Mouse (Mus musculus) neural tube, embryonic 14.5 days (tissue): ENCODE measurements around the gene Litaf. TPM values are rescaled to one million over a fixed set of nuclear protein-coding genes. Genes with fewer than 3 reads are reported as not detected.
"Not testable (repeated sequence)": the region's sequence is repeated elsewhere in the genome, so short reads cannot be mapped to it uniquely, and the experiment has no call there.

Experiments
- ATAC-seq: fragments of 200-750 bp; cut with Nextera tagmentation; 2 replicates; pipeline ENCODE4 v1.8.0; 2017; ENCODE audit warnings: low read depth, mild to moderate bottlenecking, moderate TSS enrichment, moderate library complexity
- H3K27ac ChIP-seq: fragments of 300-500 bp; sonication (generic); 2 replicates; pipeline ENCODE4 v1.5.1; 2014; ENCODE audit warnings: low read depth, mild to moderate bottlenecking, control low read depth, low read length, moderate library complexity, mixed read lengths
- H3K27me3 ChIP-seq: fragments of 300-500 bp; sonication (generic); 2 replicates; pipeline ENCODE4 v1.6.1; 2014; ENCODE audit warnings: low read length; ENCODE audit not compliant: control insufficient read depth, insufficient read depth
- H3K36me3 ChIP-seq: fragments of 300-500 bp; sonication (generic); 2 replicates; pipeline ENCODE4 v1.6.1; 2014; ENCODE audit warnings: low read length, mixed read lengths; ENCODE audit not compliant: control insufficient read depth, insufficient read depth
- H3K4me1 ChIP-seq: fragments of 300-500 bp; sonication (generic); 2 replicates; pipeline ENCODE4 v1.6.1; 2014; ENCODE audit warnings: low read length; ENCODE audit not compliant: control insufficient read depth, insufficient read depth
- H3K4me2 ChIP-seq: fragments of 300-500 bp; sonication (generic); 2 replicates; pipeline ENCODE4 v1.6.1; 2014; ENCODE audit warnings: mild to moderate bottlenecking, low read depth, low read length, control low read depth
- H3K4me3 ChIP-seq: fragments of 300-500 bp; sonication (generic); 2 replicates; pipeline ENCODE4 v1.5.1; 2014; ENCODE audit warnings: low read depth, low read length, control low read depth, mixed read lengths
- H3K9ac ChIP-seq: fragments of 300-500 bp; sonication (generic); replicated peaks from 2 replicates; pipeline ENCODE4 v1.6.1; 2014; ENCODE audit warnings: low read depth, mild to moderate bottlenecking, control low read depth, low read length, mixed read lengths
- H3K9me3 ChIP-seq: fragments of 300-500 bp; sonication (generic); 2 replicates; pipeline ENCODE4 v1.6.1; 2016; ENCODE audit warnings: low read length; ENCODE audit not compliant: control insufficient read depth
- WGBS: fragments of 180-500 bp; shearing (Covaris S2); extraction: QIAGEN DNeasy Blood & Tissue Kit; methylation state at CpG from one replicate; pipeline ENCODE4 v1.1.7; 2014; 5-methylcytosine and 5-hydroxymethylcytosine counted together
- polyA plus RNA-seq: library from polyadenylated mRNA; unstranded; fragments of >200 nt; fragmentation: Nextera tagmentation; extraction: Ambion mirVana; gene quantifications from 2 replicates; pipeline ENCODE4 v1.2.1, GENCODE M21; 2014

Gene Litaf
- polyA plus RNA-seq, 1 experiment from 2014 or later, result 20.4 TPM

DNA sequence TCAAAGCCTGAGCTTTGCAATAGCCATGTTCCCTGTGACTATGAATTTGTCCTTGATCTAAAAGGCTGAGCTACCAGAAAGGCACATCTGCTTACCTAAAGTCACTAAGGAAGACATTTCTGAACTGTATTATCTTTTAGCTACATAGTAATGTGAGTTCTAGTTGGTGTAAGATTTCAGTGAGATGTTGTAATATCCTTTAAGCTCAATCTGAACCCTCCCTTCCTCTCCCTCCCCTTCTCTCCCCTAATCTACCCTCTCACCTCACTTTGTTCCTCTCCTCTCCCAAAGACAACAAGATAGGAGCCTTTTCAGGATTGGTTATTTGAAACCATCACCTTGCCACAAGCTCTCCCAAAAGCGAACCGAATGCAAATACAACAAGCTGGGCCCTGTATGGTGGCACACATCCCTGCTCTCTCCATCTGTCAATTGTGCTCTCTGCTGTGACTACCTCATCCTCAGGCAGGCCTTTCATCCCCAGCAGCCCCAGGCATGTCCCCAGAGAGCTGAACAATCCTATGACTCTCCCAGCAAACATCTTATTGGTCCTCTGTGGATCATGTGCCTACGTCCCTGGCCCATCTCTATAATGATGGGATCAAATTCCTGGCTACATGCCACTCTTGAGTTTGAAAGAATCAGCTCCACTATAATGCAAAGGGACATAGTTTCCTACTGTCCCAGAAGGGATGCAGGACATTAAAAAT, 44.4 kb downstream of the Litaf start:
- H3K4me3 ChIP-seq, result no peak overlapping the region
- H3K4me2 ChIP-seq, result no peak overlapping the region
- no peaks in the 10 kb centered on the region for H3K4me1 ChIP-seq
- no peaks in the 10 kb centered on the region for H3K9me3 ChIP-seq
- peak; percentile 78 for ATAC-seq
- no peak overlapping the region for H3K27ac ChIP-seq
- H3K9ac ChIP-seq, result no peak overlapping the region
- 57% methylated on average over 3 of the region's 3 CpGs for WGBS
- H3K27me3 ChIP-seq, result no peaks in the 10 kb centered on the region
- H3K36me3 ChIP-seq, result no peaks in the 10 kb centered on the region

DNA sequence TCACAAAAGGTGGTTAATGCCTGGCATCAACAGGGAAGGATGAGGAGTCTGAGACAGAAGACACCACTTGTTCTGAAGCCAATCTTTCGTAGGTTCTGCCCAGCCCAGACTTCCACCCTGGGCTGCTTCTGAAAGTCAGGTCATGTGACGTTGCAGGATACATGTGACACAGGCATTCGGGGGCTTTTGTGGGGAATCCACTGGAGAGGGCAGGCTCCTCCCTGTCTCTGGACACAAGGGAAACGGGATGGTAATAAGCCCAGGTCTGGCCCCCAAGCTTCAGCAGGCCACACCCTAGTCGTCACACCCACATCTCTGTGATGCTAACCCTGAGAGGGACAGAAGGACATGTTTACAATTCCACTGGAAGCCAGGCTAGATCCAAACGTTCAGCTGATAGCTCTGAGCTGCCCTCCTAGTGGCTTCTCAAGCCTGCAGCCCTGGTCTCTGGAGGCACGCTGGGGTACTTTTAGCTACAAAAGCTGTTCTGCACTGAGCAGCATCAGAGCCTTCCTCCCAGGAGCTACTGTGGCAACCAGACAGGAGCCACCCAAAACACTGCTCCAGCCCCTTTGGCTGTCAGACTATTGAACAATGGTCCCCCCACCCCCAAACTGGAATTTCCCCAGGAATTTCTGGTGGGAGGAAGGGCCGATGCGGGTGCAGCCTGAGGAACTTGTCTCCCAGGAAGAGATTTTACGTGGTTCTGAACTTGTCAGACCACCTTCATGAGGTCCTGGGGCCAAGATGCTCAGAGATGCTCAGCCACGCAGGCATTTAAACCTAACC, 48.0 kb downstream of the Litaf start:
- Histone ChIP-seq H3K4me2 (no peak overlapping the region), H3K27ac (no peak overlapping the region), H3K36me3 (no peaks in the 10 kb centered on the region), H3K4me3 (no peak overlapping the region), H3K4me1 (no peaks in the 10 kb centered on the region), H3K9me3 (no peaks in the 10 kb centered on the region), H3K9ac (no peak overlapping the region), H3K27me3 (no peaks in the 10 kb centered on the region)
- 64% methylated on average over 11 of the region's 11 CpGs for WGBS
- ATAC-seq, result no peak

DNA sequence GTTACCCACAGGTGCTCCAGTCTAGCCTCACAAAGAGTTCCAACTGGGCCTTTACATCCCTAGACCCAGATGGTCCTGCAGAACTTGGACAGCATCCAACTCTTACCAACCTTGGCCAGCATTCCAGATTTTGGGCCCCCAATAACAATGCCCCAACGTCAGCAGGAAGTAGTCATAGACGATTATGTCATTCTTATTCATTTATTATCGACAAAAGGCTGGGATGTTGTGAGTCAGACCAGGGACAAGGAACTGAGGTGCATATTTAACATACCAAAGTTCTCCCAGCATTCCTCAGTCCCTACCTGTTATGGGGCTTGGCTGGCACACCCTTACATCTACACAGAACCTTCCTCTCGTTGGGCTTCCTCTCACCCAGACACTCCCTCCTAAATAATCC, 49.6 kb downstream of the Litaf start:
- Histone ChIP-seq H3K27me3 (no peaks in the 10 kb centered on the region), H3K4me3 (no peak overlapping the region), H3K9ac (no peak overlapping the region), H3K4me1 (no peaks in the 10 kb centered on the region), H3K27ac (no peak overlapping the region), H3K4me2 (no peak overlapping the region), H3K9me3 (no peaks in the 10 kb centered on the region), H3K36me3 (no peaks in the 10 kb centered on the region)
- no peak for ATAC-seq
- 77% methylated on average over 4 of the region's 4 CpGs for WGBS

DNA sequence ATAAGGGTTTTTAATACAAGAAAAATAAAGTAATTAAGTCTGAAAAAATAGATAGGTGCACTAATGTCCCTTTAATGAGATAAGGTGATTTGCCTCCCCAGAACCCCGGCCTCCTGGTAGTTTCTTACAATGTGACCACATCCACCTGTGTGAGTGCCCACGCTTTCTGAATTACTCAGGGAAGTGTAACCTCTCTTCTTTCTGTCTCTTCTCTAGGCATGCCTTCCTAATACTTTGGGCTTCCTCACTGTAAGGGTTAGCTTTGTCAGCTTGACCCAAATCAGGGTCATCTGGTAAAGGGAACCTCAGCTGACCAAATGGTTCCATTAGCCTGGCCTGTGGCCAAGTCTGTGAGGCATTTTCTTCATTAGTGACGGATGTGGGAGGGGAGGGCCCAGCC, 51.5 kb downstream of the Litaf start:
- H3K27me3 ChIP-seq, result no peaks in the 10 kb centered on the region
- ATAC-seq, result no peak
- no peaks in the 10 kb centered on the region for H3K36me3 ChIP-seq
- 85% methylated on average over 3 of the region's 3 CpGs for WGBS
- no peak overlapping the region for H3K9ac ChIP-seq
- H3K4me2 ChIP-seq, result no peak overlapping the region
- H3K9me3 ChIP-seq, result no peaks in the 10 kb centered on the region
- no peaks in the 10 kb centered on the region for H3K4me1 ChIP-seq
- no peak overlapping the region for H3K27ac ChIP-seq
- H3K4me3 ChIP-seq, result no peak overlapping the region

DNA sequence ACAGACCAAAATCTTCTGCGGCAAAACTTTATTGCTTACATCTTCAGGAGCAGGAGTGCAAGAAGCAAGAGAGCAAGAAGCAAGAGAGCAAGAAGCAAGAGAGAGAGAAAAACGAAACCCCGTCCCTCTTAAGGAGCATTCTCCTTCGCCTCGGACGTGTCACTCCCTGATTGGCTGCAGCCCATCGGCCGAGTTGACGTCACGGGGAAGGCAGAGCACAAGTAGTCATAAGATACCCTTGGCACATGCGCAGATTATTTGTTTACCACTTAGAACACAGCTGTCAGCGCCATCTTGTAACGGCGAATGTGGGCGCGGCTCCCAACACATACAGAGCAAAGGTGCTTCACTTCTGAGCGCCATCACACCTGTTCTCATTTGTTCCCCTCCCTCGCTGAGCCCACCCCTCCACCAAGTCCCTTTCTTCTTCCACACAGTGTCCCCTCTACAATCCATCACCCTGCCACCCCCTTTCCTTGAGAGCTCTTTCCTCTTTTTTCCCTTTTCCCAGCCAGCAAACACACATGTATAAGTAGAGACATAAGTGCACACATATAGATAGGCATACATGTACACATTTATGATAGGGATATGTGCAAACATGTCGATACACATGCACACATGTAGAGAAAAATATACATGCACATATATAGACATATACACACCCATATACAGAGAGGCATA, 52.4 kb downstream of the Litaf start:
- not testable (repeated sequence) for H3K4me1 ChIP-seq, H3K27ac ChIP-seq, H3K27me3 ChIP-seq, H3K9me3 ChIP-seq, H3K4me2 ChIP-seq, H3K4me3 ChIP-seq, H3K9ac ChIP-seq, ATAC-seq, H3K36me3 ChIP-seq
- WGBS, result 93% methylated on average over 11 of the region's 19 CpGs

DNA sequence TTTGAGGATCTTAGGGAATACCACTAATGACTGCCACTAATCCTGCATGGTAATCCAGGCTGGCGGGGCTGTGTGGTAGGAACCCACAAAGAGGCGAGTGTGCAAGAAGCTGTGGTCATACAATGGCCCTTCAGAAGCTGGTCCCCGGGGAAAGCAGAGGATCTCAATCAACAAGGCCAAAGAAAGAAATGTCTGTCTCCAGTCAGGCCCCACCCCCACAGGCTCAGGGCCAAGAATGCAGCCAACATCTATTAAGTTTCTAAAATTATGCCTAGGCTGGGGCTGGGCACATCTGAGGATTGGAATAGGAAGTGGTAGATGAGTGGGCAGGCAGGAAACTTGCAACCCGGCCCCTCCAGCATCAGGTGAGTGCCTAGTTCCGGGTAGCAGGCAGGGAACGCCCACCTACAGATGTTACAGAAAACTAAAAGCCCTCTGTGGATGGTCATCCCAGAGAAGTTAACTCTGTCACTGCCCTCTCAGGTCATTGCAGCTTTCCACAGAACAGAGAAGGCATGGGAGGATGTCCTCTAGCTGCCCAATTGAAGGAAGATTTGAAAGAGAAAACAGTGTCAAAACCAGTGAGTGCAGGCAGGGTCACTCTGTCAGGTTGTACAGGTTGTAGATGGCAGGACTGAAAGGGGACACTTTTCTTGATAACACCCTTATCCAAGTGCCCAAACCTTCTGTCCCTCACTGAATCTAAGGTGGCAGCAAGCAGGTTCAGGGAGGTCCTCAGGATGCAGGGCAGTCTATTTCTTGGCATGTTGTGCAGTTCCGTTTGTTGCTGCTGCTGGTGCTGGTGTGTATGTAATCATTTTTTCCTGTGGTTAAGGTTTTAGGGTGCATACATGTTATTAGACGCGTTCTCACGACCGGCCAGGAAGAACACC, 53.1 kb downstream of the Litaf start:
- H3K27ac ChIP-seq, result no peak overlapping the region
- H3K9me3 ChIP-seq, result no peaks in the 10 kb centered on the region
- H3K4me2 ChIP-seq, result no peak overlapping the region
- no peaks in the 10 kb centered on the region for H3K4me1 ChIP-seq
- no peak overlapping the region for H3K9ac ChIP-seq
- peak; percentile 21; the same call in 1 of the 2 replicates for ATAC-seq
- H3K4me3 ChIP-seq, result no peak overlapping the region
- H3K27me3 ChIP-seq, result no peaks in the 10 kb centered on the region
- 66% methylated on average over 11 of the region's 11 CpGs for WGBS
- no peaks in the 10 kb centered on the region for H3K36me3 ChIP-seq

DNA sequence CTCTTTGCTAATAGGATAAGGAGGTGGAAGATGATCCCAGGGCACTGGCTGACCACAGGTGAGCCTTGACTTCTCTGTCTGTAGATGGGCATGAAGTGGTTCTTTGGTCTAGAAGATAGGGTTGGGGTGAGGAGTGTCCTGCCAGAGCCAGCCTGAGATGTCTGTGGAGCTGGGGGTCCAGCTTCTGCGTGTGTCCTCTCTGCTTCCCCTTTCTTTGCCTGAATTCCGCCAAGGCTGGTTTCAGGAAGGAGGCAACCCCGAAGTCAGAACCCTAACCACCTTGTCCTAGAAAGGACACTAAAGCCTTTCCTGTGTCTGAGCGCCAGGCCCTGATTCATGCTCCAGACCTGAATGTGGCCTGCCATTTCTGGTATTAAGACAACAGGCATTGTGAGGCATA, 54.0 kb downstream of the Litaf start:
- no peak overlapping the region for H3K27ac ChIP-seq

DNA sequence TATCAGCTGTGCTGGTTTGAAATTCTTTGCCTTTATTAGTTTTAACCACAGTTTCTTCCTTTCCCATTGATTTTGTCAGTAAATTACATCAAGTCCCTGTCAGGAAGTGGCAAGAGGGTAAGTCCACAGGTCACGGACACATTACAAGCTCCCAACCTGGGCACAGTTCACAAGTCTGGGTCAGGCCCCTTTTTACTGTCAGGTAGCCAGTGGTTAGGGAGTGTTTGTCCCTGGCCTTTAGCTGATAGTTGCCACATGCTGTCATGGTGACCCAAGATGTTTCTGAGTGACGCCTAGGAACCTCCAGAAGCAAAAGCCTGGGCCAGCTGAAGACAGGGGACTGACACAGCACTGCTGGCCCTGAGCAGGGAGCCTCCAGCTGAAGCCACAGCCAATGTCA, 54.8 kb downstream of the Litaf start:
- no peak overlapping the region for H3K9ac ChIP-seq
- 74% methylated on average over 2 of the region's 2 CpGs for WGBS
- ATAC-seq, result no peak
- no peak overlapping the region for H3K4me2 ChIP-seq
- H3K4me3 ChIP-seq, result no peak overlapping the region
- no peaks in the 10 kb centered on the region for H3K36me3 ChIP-seq
- no peaks in the 10 kb centered on the region for H3K9me3 ChIP-seq
- H3K27ac ChIP-seq, result no peak overlapping the region
- no peaks in the 10 kb centered on the region for H3K27me3 ChIP-seq
- no peaks in the 10 kb centered on the region for H3K4me1 ChIP-seq

More for the DNA sequence above, 54.0 kb downstream of the Litaf start:
- no peak for ATAC-seq
- H3K27me3 ChIP-seq, result no peaks in the 10 kb centered on the region
- 91% methylated on average over 4 of the region's 4 CpGs for whole genome bisulfite sequencing
- no peak overlapping the region for H3K4me3 ChIP-seq
- no peaks in the 10 kb centered on the region for H3K36me3 ChIP-seq
- H3K9me3 ChIP-seq, result no peaks in the 10 kb centered on the region
- H3K4me2 ChIP-seq, result no peak overlapping the region
- H3K9ac ChIP-seq, result no peak overlapping the region
- no peaks in the 10 kb centered on the region for H3K4me1 ChIP-seq
